Mouse (Mus musculus) bone marrow macrophage, adult 2 months (primary cell): Measurements from ENCODE around the gene AB124611.

Experiments used
- CTCF ChIP-seq: IDR thresholded peaks from 2 replicates; pipeline ENCODE4 v1.5.1; 2012; ENCODE audit warnings: low read depth, mild to moderate bottlenecking, low read length, moderate library complexity
- POLR2A ChIP-seq: IDR thresholded peaks from 2 replicates; pipeline ENCODE4 v1.6.1; 2012; ENCODE audit warnings: mild to moderate bottlenecking, low read depth, low read length, borderline replicate concordance

GRCm38 (mm10) chr9:21527100-21527801 lies 1.3 kb downstream of the AB124611 start:
- no peak for TF ChIP-seq CTCF
- no peak for TF ChIP-seq POLR2A
